8 mouse cellular contexts compared by ENCODE assay signal in genomic region chr5:90367067-90367303, GRCm38 (mm10). TPM values are rescaled to one million over a fixed set of nuclear protein-coding genes. Genes with fewer than 3 reads are reported as not detected.
A peak's percentile ranks its signal among the peaks of the same experiment; 100 is the strongest.
DNase-seq lines count a peak whose midpoint lies in the region; ATAC-seq and TF ChIP-seq lines count a peak whose summit lies in the region.

Gene Gm9958 (plus strand): TSS chr5:90367204.

- peak within 1 kb of the TSS; percentile 78 for H3K4me3 ChIP-seq in kidney, embryonic 15.5 days (replicated peaks)
- H3K4me3 ChIP-seq in MEL (ENCODE audit: control insufficient read depth in 1 of 2, insufficient read depth in 1 of 2, low read depth in 2 of 2, low read length in 2 of 2): peak within 1 kb of the TSS; percentile 68 to 98
- peak within 1 kb of the TSS; percentile 90 for H3K4me3 ChIP-seq in forebrain, embryonic 13.5 days
- peak within 1 kb of the TSS; percentile 92 for H3K4me3 ChIP-seq in liver, postnatal 0 days (ENCODE audit: low read depth, low read length)

- no peak for TF ChIP-seq POLR2A in MEL (IDR thresholded peaks at IDR 0.05; ENCODE audit: control insufficient read depth in 1 of 2, insufficient read depth in 1 of 2, low read depth in 1 of 2, low read length in 2 of 2, poor library complexity in 1 of 2)

- no peak for TF ChIP-seq EP300 in MEL (IDR thresholded peaks at IDR 0.05; ENCODE audit: low read depth in 1 of 2, low read length in 2 of 2)
- TF ChIP-seq EP300 in liver, postnatal 0 days (IDR thresholded peaks at IDR 0.05; ENCODE audit: low read depth): no peak

- no peak for TF ChIP-seq RAD21 in MEL (IDR thresholded peaks at IDR 0.05; ENCODE audit: low read depth, low read length)

- WGBS in kidney, embryonic 15.5 days: 3% methylated on average over 7 of the region's 7 CpGs
- 1% methylated on average over 7 of the region's 7 CpGs for WGBS in forebrain, embryonic 13.5 days
- 1% methylated on average over 7 of the region's 7 CpGs for WGBS in liver, postnatal 0 days (ENCODE audit: insufficient replicate concordance)

- H3K79me2 ChIP-seq in MEL (ENCODE audit: control insufficient read depth, insufficient read depth, low read length, poor library complexity): peaks cover 44% of the 10 kb centered on the region

- peaks cover 20% of the 10 kb centered on the region for H3K4me1 ChIP-seq in kidney, embryonic 15.5 days
- peaks cover 0 to 4% of the 10 kb centered on the region in 2 experiments; a peak in 2 of 4 replicates for H3K4me1 ChIP-seq in MEL (ENCODE audit: control insufficient read depth in 1 of 2, insufficient read depth in 2 of 2, low read length in 2 of 2)
- peaks cover 34% of the 10 kb centered on the region for H3K4me1 ChIP-seq in forebrain, embryonic 13.5 days
- H3K4me1 ChIP-seq in liver, postnatal 0 days (ENCODE audit: insufficient read depth): peaks cover 10% of the 10 kb centered on the region; the same call in 1 of the 2 replicates

- H3K9me3 ChIP-seq in kidney, embryonic 15.5 days (replicated peaks): no peaks in the 10 kb centered on the region
- no peaks in the 10 kb centered on the region for H3K9me3 ChIP-seq in MEL (replicated peaks; ENCODE audit: insufficient read depth, low read length)
- H3K9me3 ChIP-seq in forebrain, embryonic 13.5 days (replicated peaks): 0 out of 2 replicates have a peak, but pooled peaks cover 4% of the 10 kb centered on the region
- H3K9me3 ChIP-seq in liver, postnatal 0 days (ENCODE audit: low read length): no peaks in the 10 kb centered on the region

- ATAC-seq in kidney, embryonic 15.5 days (replicated peaks; ENCODE audit: low FRiP score): no peak
- ATAC-seq in forebrain, embryonic 13.5 days: no peak
- ATAC-seq in liver, postnatal 0 days: no peak

- peak within 1 kb of the TSS; percentile 100 for H3K27ac ChIP-seq in kidney, embryonic 15.5 days
- peak within 1 kb of the TSS; percentile 91 for H3K27ac ChIP-seq in MEL (ENCODE audit: control insufficient read depth, low read depth, low read length)
- peak within 1 kb of the TSS; percentile 99 for H3K27ac ChIP-seq in forebrain, embryonic 13.5 days
- H3K27ac ChIP-seq in liver, postnatal 0 days (ENCODE audit: low read depth): peak within 1 kb of the TSS; percentile 100

- no peak for DNase-seq in kidney, adult 11 months
- DNase-seq in MEL (ENCODE audit: low read depth, low spot score): no peak
- no peak for DNase-seq in liver, postnatal 0 days
- DNase-seq in c-Kit-positive CD71-positive TER-119-positive erythroid progenitor cells, embryonic 14.5 days (ENCODE audit: low spot score): no peak
- no peak for DNase-seq in layer of hippocampus, adult 9-11 months
- DNase-seq in left cerebral cortex, postnatal 10 days (ENCODE audit: extremely low spot score in 1 of 2, low spot score in 2 of 2): no peak

- no peaks in the 10 kb centered on the region for H3K27me3 ChIP-seq in kidney, embryonic 15.5 days
- no peaks in the 10 kb centered on the region for H3K27me3 ChIP-seq in MEL (ENCODE audit: control insufficient read depth in 1 of 2, insufficient read depth in 2 of 2, low read length in 2 of 2)
- H3K27me3 ChIP-seq in forebrain, embryonic 13.5 days: no peaks in the 10 kb centered on the region
- H3K27me3 ChIP-seq in liver, postnatal 0 days (ENCODE audit: insufficient read depth, low read length): no peaks in the 10 kb centered on the region

- H3K36me3 ChIP-seq in kidney, embryonic 15.5 days: peaks cover 5% of the 10 kb centered on the region; the same call in 1 of the 2 replicates
- H3K36me3 ChIP-seq in MEL (ENCODE audit: control insufficient read depth in 1 of 2, insufficient read depth in 2 of 2, low read length in 2 of 2): peaks cover 6 to 30% of the 10 kb centered on the region in 2 experiments
- no peaks in the 10 kb centered on the region for H3K36me3 ChIP-seq in forebrain, embryonic 13.5 days (ENCODE audit: poor library complexity, severe bottlenecking)
- peaks cover 4% of the 10 kb centered on the region; the same call in 1 of the 2 replicates for H3K36me3 ChIP-seq in liver, postnatal 0 days (replicated peaks; ENCODE audit: insufficient read depth, low read length)

- intact Hi-C loops in left cerebral cortex, postnatal 10 days (cut with DNase I): loop anchor here (10.0 kb wide), 2 partner anchors 82 to 142 kb away; partner anchors contain the start of gene Cox18

- H3K9ac ChIP-seq in kidney, embryonic 15.5 days: peak within 1 kb of the TSS; percentile 97
- H3K9ac ChIP-seq in MEL (ENCODE audit: control insufficient read depth, low read depth, low read length, poor library complexity, severe bottlenecking): peak within 1 kb of the TSS; percentile 99
- peak within 1 kb of the TSS; percentile 93 for H3K9ac ChIP-seq in forebrain, embryonic 13.5 days
- H3K9ac ChIP-seq in liver, postnatal 0 days (replicated peaks): peak within 1 kb of the TSS; percentile 91

- H3K4me2 ChIP-seq in kidney, embryonic 15.5 days: peak within 1 kb of the TSS; percentile 67
- peak within 1 kb of the TSS; percentile 82 for H3K4me2 ChIP-seq in forebrain, embryonic 13.5 days
- H3K4me2 ChIP-seq in liver, postnatal 0 days (ENCODE audit: low read depth, low read length): peak within 1 kb of the TSS; percentile 79

- no peak for TF ChIP-seq CTCF in MEL (IDR thresholded peaks at IDR 0.05 in 2 of 3, conservative IDR thresholded peaks at IDR 0.05 in 1 of 3; ENCODE audit: control insufficient read depth in 1 of 3, insufficient read depth in 1 of 3, low read depth in 2 of 3, low read length in 3 of 3, poor library complexity in 1 of 3, severe bottlenecking in 1 of 3)
- TF ChIP-seq CTCF in liver, postnatal 0 days (IDR thresholded peaks at IDR 0.05; ENCODE audit: low read depth): 0 out of 2 replicates have a peak, but pooled peaks have one; percentile 0

TF ChIP-seq in MEL, 35 proteins besides CTCF, POLR2A, EP300 and RAD21:
- TF ChIP-seq BHLHE40 (IDR thresholded peaks at IDR 0.05; ENCODE audit: borderline replicate concordance, low read depth, low read length) (no peak), CHD1 (IDR thresholded peaks at IDR 0.05; ENCODE audit: low read depth, low read length) (no peak), RCOR1 (IDR thresholded peaks at IDR 0.05; ENCODE audit: low read depth, low read length) (no peak), USF2 (IDR thresholded peaks at IDR 0.05; ENCODE audit: borderline replicate concordance in 1 of 2, insufficient read depth in 1 of 2, low read depth in 1 of 2, low read length in 2 of 2) (no peak), ETS1 (IDR thresholded peaks at IDR 0.05; ENCODE audit: low read depth, low read length) (no peak), GATA1 (IDR thresholded peaks at IDR 0.05; ENCODE audit: low read depth, low read length) (no peak), HCFC1 (IDR thresholded peaks at IDR 0.05; ENCODE audit: low read depth, low read length) (no peak), ZMIZ1 (IDR thresholded peaks at IDR 0.05; ENCODE audit: low read depth, low read length) (no peak), UBTF (IDR thresholded peaks at IDR 0.05; ENCODE audit: borderline replicate concordance, insufficient read depth, low read depth, low read length) (no peak), MYB (IDR thresholded peaks at IDR 0.05; ENCODE audit: low read depth, low read length) (no peak), GABPA (IDR thresholded peaks at IDR 0.05; ENCODE audit: low read depth, low read length) (no peak), E2F4 (IDR thresholded peaks at IDR 0.05; ENCODE audit: borderline replicate concordance, low read depth, low read length) (no peak), NELFE (IDR thresholded peaks at IDR 0.05; ENCODE audit: low read depth, low read length) (no peak), MAZ (IDR thresholded peaks at IDR 0.05; ENCODE audit: low read depth, low read length) (no peak), TAL1 (IDR thresholded peaks at IDR 0.05; ENCODE audit: low read length) (no peak), MYC (IDR thresholded peaks at IDR 0.05; ENCODE audit: low read depth, low read length) (no peak), TBP (IDR thresholded peaks at IDR 0.05; ENCODE audit: low read depth, low read length) (no peak), MXI1 (IDR thresholded peaks at IDR 0.05; ENCODE audit: low read depth, low read length) (no peak), POLR2AphosphoS2 (IDR thresholded peaks at IDR 0.05; ENCODE audit: low read length) (no peak)
TF ChIP-seq in MEL: peak in this region for 0.

RNA-seq across cellular contexts. Expression of gene Gm9958, which starts in this region (rescaled TPM):
- polyA plus RNA-seq in kidney, embryonic 15.5 days (2015; fragmentation: Nextera tagmentation; extraction: Ambion mirVana): 6.3 and 7.0 TPM in 2 replicates
- total RNA-seq in MEL (2012; rRNA removed): 0.33 and 0.77 TPM in 2 replicates
- 1 to 10 TPM in 1 of 2 experiments, not detected in 1; 1.6 TPM for polyA plus RNA-seq in MEL (2012; ENCODE audit: insufficient read depth in 1 of 2, insufficient read length in 2 of 2, low read depth in 1 of 2, low replicate concordance in 2 of 2, missing spikeins in 1 of 2)
- 7.0 and 7.4 TPM in 2 replicates for polyA plus RNA-seq in forebrain, embryonic 13.5 days (2015; fragmentation: Nextera tagmentation; extraction: Ambion mirVana)
- 2.4 and 2.8 TPM in 2 replicates for polyA plus RNA-seq in liver, postnatal 0 days (2015; fragmentation: Nextera tagmentation; extraction: Ambion mirVana)
- total RNA-seq in left cerebral cortex, postnatal 10 days (2021): 1 to 10 TPM; 1.1 to 1.3 TPM
